Mouse (Mus musculus): Measurements from ENCODE around the gene Tceanc2. TPM values are rescaled to one million over a fixed set of nuclear protein-coding genes. Genes with fewer than 3 reads are reported as not detected.

The Tceanc2 gene
- total RNA-seq (2023), result 38.0 TPM

DNA sequence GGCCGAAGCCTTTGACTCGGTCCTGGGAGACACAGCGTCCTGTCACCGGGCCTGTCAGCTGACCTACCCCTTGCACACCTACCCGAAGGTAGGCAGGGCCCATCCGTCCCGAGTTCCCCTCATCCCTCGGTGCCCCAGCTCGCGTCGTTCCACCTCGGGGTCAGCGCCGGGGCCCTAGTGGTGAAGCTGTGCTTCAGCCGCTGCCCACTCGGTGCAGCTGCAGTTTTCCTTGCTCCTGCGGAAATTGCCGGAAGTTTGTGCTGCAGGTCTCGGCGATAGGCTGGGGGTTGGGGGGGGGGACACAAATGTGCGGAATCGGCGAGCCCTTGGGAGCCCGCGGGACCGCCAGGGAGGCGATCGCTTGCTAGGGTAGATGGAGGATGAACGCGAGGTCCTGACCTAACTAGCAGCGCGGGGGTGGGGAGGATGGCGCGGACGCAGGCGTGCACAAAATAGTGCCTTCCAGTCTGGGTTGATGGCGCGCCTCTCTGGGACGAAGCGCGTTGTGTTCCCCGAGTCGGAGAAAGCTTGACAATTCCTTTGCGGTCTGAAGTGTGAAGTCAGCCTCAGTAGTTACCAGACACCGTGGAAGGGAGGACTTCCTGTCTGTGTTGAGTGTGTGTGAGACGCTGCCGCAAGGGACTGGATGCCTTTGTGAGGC, at the start of gene Tceanc2:
Gene Tceanc2, minus strand, starts transcription at position 287 of the 661 bp plus-strand sequence.

DNA sequence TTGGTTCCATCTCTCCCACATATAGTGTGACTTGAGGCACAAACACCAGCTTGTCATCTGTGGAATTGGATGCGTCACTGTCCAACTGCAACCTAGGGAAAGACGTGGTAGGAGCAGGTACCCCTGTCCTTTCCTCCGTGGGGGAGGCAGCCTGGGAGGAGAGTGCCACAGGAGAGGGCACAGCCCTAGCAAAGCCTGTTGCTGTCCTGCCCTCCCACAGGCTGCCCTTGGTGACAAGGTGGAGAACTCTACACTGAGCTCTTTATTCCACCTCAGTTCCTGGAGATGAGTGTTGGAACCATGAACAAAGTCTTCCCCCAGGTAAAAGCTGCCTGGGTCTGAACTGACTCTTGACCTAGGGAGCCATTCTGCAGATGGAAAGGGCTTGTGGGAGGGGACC, 30.0 kb upstream of the Tceanc2 start, which contains the start of gene Ldlrad1:
Gene Ldlrad1, plus strand, starts transcription at position 301 of the 400 bp plus-strand sequence.

DNA sequence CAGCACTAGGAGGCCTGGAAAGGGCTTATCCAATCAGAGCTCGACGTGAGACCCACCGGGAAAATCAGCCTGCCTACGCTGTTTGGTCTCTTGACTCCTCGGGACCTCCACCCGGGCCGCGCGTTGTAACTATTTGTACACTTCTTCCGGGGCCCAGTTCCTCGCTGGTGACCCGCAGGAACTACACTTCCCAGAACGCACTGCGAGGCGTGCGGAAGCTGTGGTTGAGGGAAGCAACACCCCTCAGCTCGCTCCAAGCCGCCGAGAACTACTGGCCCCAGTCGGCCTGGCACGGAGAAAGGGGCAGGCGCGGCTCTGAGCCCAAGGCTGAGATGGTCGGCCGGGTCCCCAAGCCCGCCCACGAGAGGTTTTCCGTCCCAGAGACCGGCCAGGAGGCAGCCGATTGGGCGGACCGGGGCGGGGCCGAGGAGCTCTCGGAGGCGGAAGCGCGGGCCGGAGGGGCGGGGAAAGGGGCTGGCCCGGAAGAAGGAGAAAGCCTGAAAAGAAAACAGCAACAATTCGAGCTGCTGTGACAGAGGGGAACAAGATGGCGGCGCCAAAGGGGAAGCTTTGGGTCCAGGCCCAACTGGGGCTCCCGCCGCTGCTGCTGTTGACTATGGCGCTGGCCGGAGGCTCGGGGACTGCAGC, 610 bp downstream of the Tceanc2 start, which contains the start of gene Tmem59:
Gene Tmem59, plus strand, starts transcription at position 218 of the 648 bp plus-strand sequence.

DNA sequence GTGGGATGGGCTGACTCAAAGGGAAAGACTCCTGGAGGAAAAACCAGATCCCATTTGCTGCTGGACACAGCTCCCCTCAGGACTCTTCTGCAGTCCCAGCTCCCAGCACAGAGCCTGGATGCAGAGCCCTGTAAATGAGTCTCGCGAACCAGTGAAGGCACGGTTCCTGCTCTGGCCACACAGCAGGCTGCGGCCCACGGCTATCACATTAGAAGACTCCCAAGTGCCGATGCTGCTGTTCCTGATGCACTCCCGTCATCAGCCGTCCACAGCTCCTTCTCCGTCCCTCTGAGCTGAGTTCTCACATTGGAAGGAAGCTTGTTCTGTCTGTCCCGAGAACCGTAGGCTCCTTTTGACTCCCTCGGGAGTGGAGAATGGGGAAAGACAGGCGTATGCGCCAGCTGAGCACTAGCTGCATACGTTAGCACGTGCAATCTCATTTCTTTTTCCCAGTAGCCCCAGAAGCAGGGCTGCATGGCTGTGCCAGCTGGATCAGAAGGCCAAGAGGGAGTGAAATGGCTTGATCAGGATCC, 82.0 kb downstream of the Tceanc2 start, which contains the start of gene Cdcp2:
Gene Cdcp2, plus strand, starts transcription at position 51 of the 533 bp plus-strand sequence.

Other genes with a start within 250 kb of the Tceanc2 start
- gene Mrpl37, start 112.2 kb downstream of the Tceanc2 start, total RNA-seq (2023), result 71.0 TPM
- gene Cyb5rl, start 112.1 kb downstream of the Tceanc2 start, total RNA-seq (2023), result 13.8 TPM
- gene Cdcp2, start 82.2 kb downstream of the Tceanc2 start, total RNA-seq (2023), result not detected
- 120 TPM for gene Tmem59, start 717 bp downstream of the Tceanc2 start, total RNA-seq (2023)
- gene Ldlrad1, start 30.1 kb upstream of the Tceanc2 start, total RNA-seq (2023), result 0.53 TPM
- gene Lrrc42, start 74.4 kb upstream of the Tceanc2 start, total RNA-seq (2023), result 43.9 TPM
- gene Hspb11, start 74.5 kb upstream of the Tceanc2 start, total RNA-seq (2023), result 24.9 TPM
- gene Dio1, start 128.1 kb upstream of the Tceanc2 start, total RNA-seq (2023), result not detected
- 37.3 TPM for gene Yipf1, start 135.2 kb upstream of the Tceanc2 start, total RNA-seq (2023)
- 9.5 TPM for gene Ndc1, start 188.7 kb upstream of the Tceanc2 start, total RNA-seq (2023)

All from CD4-positive naive resting alpha-beta T cell, adult 76 days (primary cell).